Mouse (Mus musculus) midbrain, embryonic 15.5 days (tissue): ENCODE results near the gene Uqcr10. TPM values are rescaled to one million over a fixed set of nuclear protein-coding genes. Genes with fewer than 3 reads are reported as not detected.
A peak's percentile ranks its signal among the peaks of the same experiment; 100 is the strongest.

Source experiments
- ATAC-seq: fragments of 200-750 bp; cut with Nextera tagmentation; replicated peaks from 2 replicates; pipeline ENCODE4 v1.8.0; 2017; ENCODE audit warnings: moderate TSS enrichment
- H3K27ac ChIP-seq: fragments of 300-500 bp; sonication (generic); 2 replicates; pipeline ENCODE4 v1.5.1; 2015; ENCODE audit warnings: mild to moderate bottlenecking, inconsistent platforms
- H3K27me3 ChIP-seq: fragments of 300-500 bp; sonication (generic); replicated peaks from 2 replicates; pipeline ENCODE4 v1.6.1; 2015; ENCODE audit warnings: inconsistent platforms
- H3K36me3 ChIP-seq: fragments of 300-500 bp; sonication (generic); replicated peaks from 2 replicates; pipeline ENCODE4 v1.6.1; 2015; ENCODE audit warnings: inconsistent platforms
- H3K4me1 ChIP-seq: fragments of 300-500 bp; sonication (generic); 2 replicates; pipeline ENCODE4 v1.6.1; 2015; ENCODE audit warnings: inconsistent platforms
- H3K4me2 ChIP-seq: fragments of 300-500 bp; sonication (generic); 2 replicates; pipeline ENCODE4 v1.6.1; 2015; ENCODE audit warnings: inconsistent platforms, mild to moderate bottlenecking, moderate library complexity
- H3K4me3 ChIP-seq: fragments of 300-500 bp; sonication (generic); 2 replicates; pipeline ENCODE4 v1.5.1; 2015; ENCODE audit warnings: mild to moderate bottlenecking, inconsistent platforms
- H3K9ac ChIP-seq: fragments of 300-500 bp; sonication (generic); 2 replicates; pipeline ENCODE4 v1.6.1; 2015; ENCODE audit warnings: mild to moderate bottlenecking, inconsistent platforms
- H3K9me3 ChIP-seq: fragments of 300-500 bp; sonication (generic); 2 replicates; pipeline ENCODE4 v1.6.1; 2016; ENCODE audit warnings: inconsistent platforms
- WGBS: fragments of 180-500 bp; shearing (Covaris S2); methylation state at CpG from one replicate; pipeline ENCODE4 v1.1.7; 2015; ENCODE audit warnings: mixed read lengths; 5-methylcytosine and 5-hydroxymethylcytosine counted together
- polyA plus RNA-seq: library from polyadenylated mRNA; unstranded; fragments of >200 nt; fragmentation: Nextera tagmentation; extraction: Ambion mirVana; gene quantifications from 2 replicates; pipeline ENCODE4 v1.2.1, GENCODE M21; 2015

Gene Uqcr10
- polyA plus RNA-seq, 1 experiment from 2014 or later = 556 TPM

- Histone ChIP-seq H3K9me3 (no peaks in the 10 kb centered on the region), H3K36me3 (peaks cover 25% of the 10 kb centered on the region; the same call in 1 of the 2 replicates), H3K4me2 (no peak overlapping the region), H3K4me3 (no peak overlapping the region), H3K9ac (no peak overlapping the region), H3K27ac (no peak overlapping the region), H3K27me3 (no peaks in the 10 kb centered on the region), H3K4me1 (no peaks in the 10 kb centered on the region)
- no peak for ATAC-seq
- WGBS = 75% methylated on average over 4 of the region's 4 CpGs
These were observed 19.1 kb downstream of the Uqcr10 start for GRCm38 (mm10) chr11:4685071-4685470.

- Histone ChIP-seq H3K9me3 (no peaks in the 10 kb centered on the region), H3K4me2 (no peak overlapping the region), H3K9ac (no peak overlapping the region), H3K27ac (no peak overlapping the region), H3K4me1 (peaks cover 5% of the 10 kb centered on the region; the same call in 1 of the 2 replicates), H3K4me3 (no peak overlapping the region), H3K36me3 (peaks cover 29% of the 10 kb centered on the region; the same call in 1 of the 2 replicates), H3K27me3 (no peaks in the 10 kb centered on the region)
- no peak for ATAC-seq
- WGBS = 75% methylated on average over 6 of the region's 6 CpGs
These were observed 20.0 kb downstream of the Uqcr10 start for GRCm38 (mm10) chr11:4684186-4684585.

- Histone ChIP-seq H3K27ac (no peak overlapping the region), H3K27me3 (no peaks in the 10 kb centered on the region), H3K9me3 (no peaks in the 10 kb centered on the region), H3K4me3 (no peak overlapping the region), H3K4me1 (peaks cover 5% of the 10 kb centered on the region; the same call in 1 of the 2 replicates), H3K4me2 (no peak overlapping the region), H3K36me3 (peaks cover 29% of the 10 kb centered on the region; the same call in 1 of the 2 replicates), H3K9ac (no peak overlapping the region)
- ATAC-seq = no peak
- 98% methylated on average over 6 of the region's 6 CpGs for WGBS
These were observed 20.6 kb downstream of the Uqcr10 start for GRCm38 (mm10) chr11:4683516-4683915.

GRCm38 (mm10) chr11:4680126-4680525 is 24.0 kb downstream of the Uqcr10 start:
- Histone ChIP-seq H3K4me2 (no peak overlapping the region), H3K27ac (0 out of 2 replicates have a peak overlapping the region, but pooled peaks have one; percentile 34), H3K9me3 (no peaks in the 10 kb centered on the region), H3K4me3 (no peak overlapping the region), H3K27me3 (no peaks in the 10 kb centered on the region), H3K36me3 (peaks cover 29% of the 10 kb centered on the region; the same call in 1 of the 2 replicates), H3K4me1 (peaks cover 5% of the 10 kb centered on the region; the same call in 1 of the 2 replicates), H3K9ac (no peak overlapping the region)
- 48% methylated on average over 3 of the region's 3 CpGs for WGBS
- 0 out of 2 replicates have a peak, but pooled peaks have one; percentile 24 for ATAC-seq

- 88% methylated on average over 12 of the region's 12 CpGs for WGBS
- H3K4me3 ChIP-seq = no peak overlapping the region
- no peak for ATAC-seq
- H3K27me3 ChIP-seq = no peaks in the 10 kb centered on the region
- H3K36me3 ChIP-seq = peaks cover 34% of the 10 kb centered on the region; the same call in 1 of the 2 replicates
- no peak overlapping the region for H3K27ac ChIP-seq
- H3K9me3 ChIP-seq = no peaks in the 10 kb centered on the region
- no peak overlapping the region for H3K4me2 ChIP-seq
- no peak overlapping the region for H3K9ac ChIP-seq
- H3K4me1 ChIP-seq = peaks cover 5% of the 10 kb centered on the region; the same call in 1 of the 2 replicates
These were observed 24.7 kb downstream of the Uqcr10 start for GRCm38 (mm10) chr11:4679441-4679832.

GRCm38 (mm10) chr11:4678700-4679440 is 25.3 kb downstream of the Uqcr10 start:
- no peaks in the 10 kb centered on the region for H3K27me3 ChIP-seq
- H3K4me1 ChIP-seq = peaks cover 5% of the 10 kb centered on the region; the same call in 1 of the 2 replicates
- WGBS = 84% methylated on average over 13 of the region's 13 CpGs
- no peak overlapping the region for H3K4me2 ChIP-seq
- H3K36me3 ChIP-seq = peaks cover 34% of the 10 kb centered on the region; the same call in 1 of the 2 replicates
- no peak overlapping the region for H3K4me3 ChIP-seq
- H3K9me3 ChIP-seq = no peaks in the 10 kb centered on the region
- no peak overlapping the region for H3K9ac ChIP-seq
- no peak overlapping the region for H3K27ac ChIP-seq
- no peak for ATAC-seq

- Histone ChIP-seq H3K4me3 (no peak overlapping the region), H3K27me3 (no peaks in the 10 kb centered on the region), H3K27ac (no peak overlapping the region), H3K9ac (no peak overlapping the region), H3K9me3 (no peaks in the 10 kb centered on the region), H3K36me3 (peaks cover 31% of the 10 kb centered on the region; the same call in 1 of the 2 replicates), H3K4me1 (peaks cover 5% of the 10 kb centered on the region; the same call in 1 of the 2 replicates), H3K4me2 (no peak overlapping the region)
- no peak for ATAC-seq
- 94% methylated on average over 7 of the region's 7 CpGs for WGBS
These were observed 26.8 kb downstream of the Uqcr10 start for GRCm38 (mm10) chr11:4677250-4677872.

GRCm38 (mm10) chr11:4675693-4676092 is 28.4 kb downstream of the Uqcr10 start:
- H3K36me3 ChIP-seq = peaks cover 23% of the 10 kb centered on the region; the same call in 1 of the 2 replicates
- peaks cover 5% of the 10 kb centered on the region; the same call in 1 of the 2 replicates for H3K4me1 ChIP-seq
- H3K9me3 ChIP-seq = no peaks in the 10 kb centered on the region
- H3K4me2 ChIP-seq = no peak overlapping the region
- WGBS = 92% methylated on average over 6 of the region's 6 CpGs
- no peak overlapping the region for H3K9ac ChIP-seq
- no peak overlapping the region for H3K27ac ChIP-seq
- H3K27me3 ChIP-seq = no peaks in the 10 kb centered on the region
- H3K4me3 ChIP-seq = no peak overlapping the region
- ATAC-seq = no peak

GRCm38 (mm10) chr11:4675126-4675562 is 29.0 kb downstream of the Uqcr10 start:
- Histone ChIP-seq H3K9me3 (no peaks in the 10 kb centered on the region), H3K4me1 (peaks cover 5% of the 10 kb centered on the region; the same call in 1 of the 2 replicates), H3K4me2 (no peak overlapping the region), H3K27ac (no peak overlapping the region), H3K4me3 (no peak overlapping the region), H3K36me3 (peaks cover 21% of the 10 kb centered on the region; the same call in 1 of the 2 replicates), H3K9ac (no peak overlapping the region), H3K27me3 (no peaks in the 10 kb centered on the region)
- 90% methylated on average over 6 of the region's 6 CpGs for WGBS
- no peak for ATAC-seq

- no peak overlapping the region for H3K4me2 ChIP-seq
- H3K4me3 ChIP-seq = no peak overlapping the region
- no peaks in the 10 kb centered on the region for H3K9me3 ChIP-seq
- no peak for ATAC-seq
- H3K36me3 ChIP-seq = peaks cover 16% of the 10 kb centered on the region; the same call in 1 of the 2 replicates
- no peak overlapping the region for H3K9ac ChIP-seq
- 0 out of 2 replicates have a peak, but pooled peaks cover 1% of the 10 kb centered on the region for H3K4me1 ChIP-seq
- whole genome bisulfite sequencing = 96% methylated on average over 1 of the region's 1 CpGs
- H3K27ac ChIP-seq = no peak overlapping the region
- H3K27me3 ChIP-seq = no peaks in the 10 kb centered on the region
These were observed 29.5 kb downstream of the Uqcr10 start for GRCm38 (mm10) chr11:4674593-4674992.

GRCm38 (mm10) chr11:4671736-4672135 is 32.4 kb downstream of the Uqcr10 start:
- H3K9me3 ChIP-seq = no peaks in the 10 kb centered on the region
- WGBS = 87% methylated on average over 4 of the region's 4 CpGs
- H3K4me1 ChIP-seq = no peaks in the 10 kb centered on the region
- peaks cover 16% of the 10 kb centered on the region for H3K36me3 ChIP-seq
- no peak overlapping the region for H3K9ac ChIP-seq
- no peaks in the 10 kb centered on the region for H3K27me3 ChIP-seq
- no peak for ATAC-seq
- H3K4me2 ChIP-seq = no peak overlapping the region
- no peak overlapping the region for H3K4me3 ChIP-seq
- H3K27ac ChIP-seq = no peak overlapping the region

GRCm38 (mm10) chr11:4662496-4662878 is 41.7 kb downstream of the Uqcr10 start:
- no peak overlapping the region for H3K9ac ChIP-seq
- no peak for ATAC-seq
- peaks cover 30% of the 10 kb centered on the region; the same call in 1 of the 2 replicates for H3K36me3 ChIP-seq
- no peak overlapping the region for H3K27ac ChIP-seq
- H3K4me2 ChIP-seq = no peak overlapping the region
- H3K4me1 ChIP-seq = no peaks in the 10 kb centered on the region
- H3K9me3 ChIP-seq = no peaks in the 10 kb centered on the region
- 89% methylated on average over 11 of the region's 11 CpGs for WGBS
- H3K27me3 ChIP-seq = no peaks in the 10 kb centered on the region
- H3K4me3 ChIP-seq = no peak overlapping the region
